Mouse (Mus musculus) kidney, postnatal 0 days (tissue): ENCODE results near the gene Dmrt1. TPM values are rescaled to one million over a fixed set of nuclear protein-coding genes. Genes with fewer than 3 reads are reported as not detected.

Experiments used
- ATAC-seq: fragments of 200-750 bp; cut with Nextera tagmentation; replicated peaks from 2 replicates; pipeline ENCODE4 v1.8.0; 2017; ENCODE audit warnings: low read depth, moderate number of reproducible peaks, moderate TSS enrichment, moderate library complexity; ENCODE audit not compliant: low FRiP score
- DNase-seq: peaks from one replicate; pipeline ENCODE4 v3.0.0-alpha.2; 2016; ENCODE audit warnings: low spot score
- H3K27ac ChIP-seq: fragments of 300-500 bp; sonication (generic); 2 replicates; pipeline ENCODE4 v1.5.1; 2014; ENCODE audit warnings: mild to moderate bottlenecking
- H3K27me3 ChIP-seq: fragments of 300-500 bp; sonication (generic); 2 replicates; pipeline ENCODE4 v1.6.1; 2014; ENCODE audit warnings: low read length, mixed read lengths; ENCODE audit not compliant: insufficient read depth
- H3K36me3 ChIP-seq: fragments of 300-500 bp; sonication (generic); 2 replicates; pipeline ENCODE4 v1.6.1; 2014; ENCODE audit warnings: low read length, mixed read lengths; ENCODE audit not compliant: insufficient read depth
- H3K4me1 ChIP-seq: fragments of 300-500 bp; sonication (generic); replicated peaks from 2 replicates; pipeline ENCODE4 v1.6.1; 2014; ENCODE audit warnings: antibody characterized with exemption, low read length, mixed read lengths; ENCODE audit not compliant: insufficient read depth
- H3K4me2 ChIP-seq: fragments of 300-500 bp; sonication (generic); 2 replicates; pipeline ENCODE4 v1.6.1; 2014; ENCODE audit warnings: mild to moderate bottlenecking, low read length, moderate library complexity, mixed read lengths
- H3K4me3 ChIP-seq: fragments of 300-500 bp; sonication (generic); replicated peaks from 2 replicates; pipeline ENCODE4 v1.5.1; 2014; ENCODE audit warnings: low read depth, low read length
- H3K9ac ChIP-seq: fragments of 300-500 bp; sonication (generic); 2 replicates; pipeline ENCODE4 v1.6.1; 2014; ENCODE audit warnings: low read depth, low read length
- H3K9me3 ChIP-seq: fragments of 300-500 bp; sonication (generic); replicated peaks from 2 replicates; pipeline ENCODE4 v1.6.1; 2016; ENCODE audit warnings: low read length, inconsistent platforms, mixed read lengths
- CTCF ChIP-seq: IDR thresholded peaks from 2 replicates; pipeline ENCODE4 v1.5.1; 2016; ENCODE audit warnings: antibody characterized with exemption, low read depth, mild to moderate bottlenecking, moderate library complexity
- WGBS: fragments of 180-500 bp; shearing (Covaris S2); extraction: QIAGEN DNeasy Blood & Tissue Kit; methylation state at CpG from one replicate; pipeline ENCODE4 v1.1.7; 2014; 5-methylcytosine and 5-hydroxymethylcytosine counted together
- polyA plus RNA-seq: library from polyadenylated mRNA; unstranded; fragments of >200 nt; fragmentation: Nextera tagmentation; extraction: Ambion mirVana; gene quantifications from 2 replicates; pipeline ENCODE4 v1.2.1, GENCODE M21; 2015

The Dmrt1 gene
- polyA plus RNA-seq, 1 experiment from 2014 or later = not detected

GRCm38 (mm10) chr19:25486561-25486960 lies 18.9 kb upstream of the Dmrt1 start:
- H3K4me2 ChIP-seq = no peak overlapping the region
- no peaks in the 10 kb centered on the region for H3K36me3 ChIP-seq
- H3K27me3 ChIP-seq = 0 out of 2 replicates have a peak, but pooled peaks cover 4% of the 10 kb centered on the region
- H3K4me3 ChIP-seq = no peak overlapping the region
- no peaks in the 10 kb centered on the region for H3K9me3 ChIP-seq
- no peaks in the 10 kb centered on the region for H3K4me1 ChIP-seq
- no peak overlapping the region for H3K9ac ChIP-seq
- TF ChIP-seq CTCF = no peak
- no peak overlapping the region for H3K27ac ChIP-seq
- whole genome bisulfite sequencing = 16% methylated on average over 14 of the region's 14 CpGs
- no peak for DNase-seq
- no peak for ATAC-seq

GRCm38 (mm10) chr19:25487350-25487749 lies 18.1 kb upstream of the Dmrt1 start:
- H3K9me3 ChIP-seq = no peaks in the 10 kb centered on the region
- no peak overlapping the region for H3K4me3 ChIP-seq
- H3K9ac ChIP-seq = no peak overlapping the region
- WGBS = 45% methylated on average over 1 of the region's 1 CpGs
- H3K4me2 ChIP-seq = no peak overlapping the region
- no peaks in the 10 kb centered on the region for H3K4me1 ChIP-seq
- 0 out of 2 replicates have a peak, but pooled peaks cover 4% of the 10 kb centered on the region for H3K27me3 ChIP-seq
- DNase-seq (no peak), ATAC-seq (no peak)
- no peak for TF ChIP-seq CTCF
- H3K36me3 ChIP-seq = no peaks in the 10 kb centered on the region
- no peak overlapping the region for H3K27ac ChIP-seq

GRCm38 (mm10) chr19:25488546-25488945 lies 16.9 kb upstream of the Dmrt1 start:
- DNase-seq = no peak
- ATAC-seq = no peak
- 29% methylated on average over 2 of the region's 2 CpGs for WGBS
- H3K9ac ChIP-seq = no peak overlapping the region
- H3K36me3 ChIP-seq = no peaks in the 10 kb centered on the region
- no peak overlapping the region for H3K4me3 ChIP-seq
- H3K4me2 ChIP-seq = no peak overlapping the region
- no peak overlapping the region for H3K27ac ChIP-seq
- no peaks in the 10 kb centered on the region for H3K9me3 ChIP-seq
- H3K27me3 ChIP-seq = 0 out of 2 replicates have a peak, but pooled peaks cover 4% of the 10 kb centered on the region
- no peaks in the 10 kb centered on the region for H3K4me1 ChIP-seq
- no peak for TF ChIP-seq CTCF

GRCm38 (mm10) chr19:25489546-25489945 lies 15.9 kb upstream of the Dmrt1 start:
- no peak for ATAC-seq
- 75% methylated on average over 2 of the region's 2 CpGs for WGBS

GRCm38 (mm10) chr19:25497434-25497833 lies 8.0 kb upstream of the Dmrt1 start:
- Histone ChIP-seq H3K27ac (no peak overlapping the region), H3K9ac (no peak overlapping the region), H3K4me2 (no peak overlapping the region), H3K9me3 (no peaks in the 10 kb centered on the region), H3K4me3 (no peak overlapping the region), H3K36me3 (no peaks in the 10 kb centered on the region), H3K4me1 (no peaks in the 10 kb centered on the region), H3K27me3 (no peaks in the 10 kb centered on the region)
- 72% methylated on average over 6 of the region's 6 CpGs for WGBS
- ATAC-seq (no peak), DNase-seq (no peak)
- no peak for TF ChIP-seq CTCF

More at GRCm38 (mm10) chr19:25489546-25489945, 15.9 kb upstream of the Dmrt1 start:
- no peaks in the 10 kb centered on the region for H3K36me3 ChIP-seq
- no peak for DNase-seq
- H3K27ac ChIP-seq = no peak overlapping the region
- H3K4me3 ChIP-seq = no peak overlapping the region
- no peaks in the 10 kb centered on the region for H3K4me1 ChIP-seq
- H3K9me3 ChIP-seq = no peaks in the 10 kb centered on the region
- no peak for TF ChIP-seq CTCF
- no peak overlapping the region for H3K4me2 ChIP-seq
- no peak overlapping the region for H3K9ac ChIP-seq
- H3K27me3 ChIP-seq = 0 out of 2 replicates have a peak, but pooled peaks cover 4% of the 10 kb centered on the region

- no peak overlapping the region for H3K27ac ChIP-seq
- DNase-seq (no peak), ATAC-seq (no peak)
- whole genome bisulfite sequencing = 36% methylated on average over 10 of the region's 10 CpGs
- H3K4me1 ChIP-seq = no peaks in the 10 kb centered on the region; the same call in 1 of the 2 replicates
- no peak overlapping the region for H3K4me2 ChIP-seq
- H3K36me3 ChIP-seq = no peaks in the 10 kb centered on the region
- no peaks in the 10 kb centered on the region for H3K9me3 ChIP-seq
- H3K27me3 ChIP-seq = peaks cover 64% of the 10 kb centered on the region
- TF ChIP-seq CTCF = no peak
- H3K9ac ChIP-seq = no peak overlapping the region
- H3K4me3 ChIP-seq = no peak overlapping the region
Observed at GRCm38 (mm10) chr19:25504878-25505277, 540 bp upstream of the Dmrt1 start.

- 4% methylated on average over 23 of the region's 23 CpGs for WGBS
- no peak for TF ChIP-seq CTCF
Observed at GRCm38 (mm10) chr19:25506616-25507015, 1.2 kb downstream of the Dmrt1 start.

More at GRCm38 (mm10) chr19:25506616-25507015, 1.2 kb downstream of the Dmrt1 start:
- 0 out of 2 replicates have a peak overlapping the region, but pooled peaks have one; percentile 42 for H3K4me2 ChIP-seq
- H3K9me3 ChIP-seq = no peaks in the 10 kb centered on the region
- H3K4me3 ChIP-seq = peak overlapping the region; percentile 4; the same call in 1 of the 2 replicates
- no peak for ATAC-seq
- no peaks in the 10 kb centered on the region; the same call in 1 of the 2 replicates for H3K4me1 ChIP-seq
- DNase-seq = no peak
- H3K27ac ChIP-seq = no peak overlapping the region
- peaks cover 67% of the 10 kb centered on the region for H3K27me3 ChIP-seq
- H3K36me3 ChIP-seq = no peaks in the 10 kb centered on the region
- no peak overlapping the region for H3K9ac ChIP-seq
